Mouse (Mus musculus): Measurements from ENCODE around the gene Plxna2. TPM values are rescaled to one million over a fixed set of nuclear protein-coding genes. Genes with fewer than 3 reads are reported as not detected.
A peak's percentile ranks its signal among the peaks of the same experiment; 100 is the strongest.

Plxna2 gene
- polyA plus RNA-seq, 1 experiment, result 4.0 TPM

DNA sequence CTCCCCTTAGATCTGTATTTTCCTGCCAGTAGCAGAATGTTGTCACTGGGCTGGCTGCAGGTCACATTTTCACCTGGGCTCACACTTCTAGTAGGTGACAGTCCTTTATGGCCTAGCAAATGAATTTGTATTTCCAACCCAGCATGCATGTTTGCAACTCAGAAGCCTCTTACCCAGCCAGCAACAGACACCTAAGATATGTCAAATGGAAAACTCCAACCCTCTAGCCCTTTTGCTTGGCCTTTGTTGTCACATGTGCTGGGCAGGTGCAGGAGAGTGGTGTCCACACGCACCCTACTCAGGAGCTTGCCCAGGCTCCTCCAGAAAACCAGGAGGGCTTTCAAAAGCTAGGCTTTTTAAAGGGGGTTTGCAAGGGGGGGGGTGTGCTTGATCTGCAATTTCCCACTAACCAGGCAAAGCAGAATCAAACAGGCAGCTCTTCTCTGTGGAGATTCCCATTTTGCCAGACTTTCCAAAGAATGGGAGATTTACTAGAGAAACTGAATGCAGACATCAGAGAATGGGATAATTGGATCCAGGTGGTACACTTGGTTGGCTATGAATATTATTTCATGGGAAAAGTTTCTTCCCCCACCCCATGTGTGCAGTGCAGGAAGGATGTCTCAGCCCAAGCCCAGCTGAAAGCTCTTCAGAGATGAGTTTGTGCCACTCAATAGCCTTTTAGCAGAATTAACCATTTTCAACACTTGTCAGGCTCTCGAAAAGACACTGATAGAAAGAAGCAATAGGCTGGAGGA, 127.3 kb downstream of the Plxna2 start:
- H3K4me1 ChIP-seq (replicated peaks; ENCODE audit: control insufficient read depth, insufficient read depth, low read length), result no peaks in the 10 kb centered on the region
- DNase-seq, result no peak
- H3K27ac ChIP-seq (ENCODE audit: control insufficient read depth, insufficient read depth, low read length), result no peak overlapping the region
- WGBS, result 95% methylated on average over 2 of the region's 2 CpGs
- no peak for TF ChIP-seq POLR2A (IDR thresholded peaks at IDR 0.05; ENCODE audit: control insufficient read depth, extremely low read depth, insufficient read depth, low read length, poor library complexity)
- TF ChIP-seq CTCF (IDR thresholded peaks at IDR 0.05; ENCODE audit: borderline replicate concordance, control insufficient read depth, extremely low read depth, insufficient read depth, low read length, poor library complexity), result no peak
- no peaks in the 10 kb centered on the region for H3K36me3 ChIP-seq (ENCODE audit: control insufficient read depth, insufficient read depth, low read length)
- H3K4me3 ChIP-seq (ENCODE audit: control insufficient read depth, insufficient read depth, low read length), result no peak overlapping the region
- no peaks in the 10 kb centered on the region for H3K27me3 ChIP-seq (ENCODE audit: control insufficient read depth, insufficient read depth, low read length)

DNA sequence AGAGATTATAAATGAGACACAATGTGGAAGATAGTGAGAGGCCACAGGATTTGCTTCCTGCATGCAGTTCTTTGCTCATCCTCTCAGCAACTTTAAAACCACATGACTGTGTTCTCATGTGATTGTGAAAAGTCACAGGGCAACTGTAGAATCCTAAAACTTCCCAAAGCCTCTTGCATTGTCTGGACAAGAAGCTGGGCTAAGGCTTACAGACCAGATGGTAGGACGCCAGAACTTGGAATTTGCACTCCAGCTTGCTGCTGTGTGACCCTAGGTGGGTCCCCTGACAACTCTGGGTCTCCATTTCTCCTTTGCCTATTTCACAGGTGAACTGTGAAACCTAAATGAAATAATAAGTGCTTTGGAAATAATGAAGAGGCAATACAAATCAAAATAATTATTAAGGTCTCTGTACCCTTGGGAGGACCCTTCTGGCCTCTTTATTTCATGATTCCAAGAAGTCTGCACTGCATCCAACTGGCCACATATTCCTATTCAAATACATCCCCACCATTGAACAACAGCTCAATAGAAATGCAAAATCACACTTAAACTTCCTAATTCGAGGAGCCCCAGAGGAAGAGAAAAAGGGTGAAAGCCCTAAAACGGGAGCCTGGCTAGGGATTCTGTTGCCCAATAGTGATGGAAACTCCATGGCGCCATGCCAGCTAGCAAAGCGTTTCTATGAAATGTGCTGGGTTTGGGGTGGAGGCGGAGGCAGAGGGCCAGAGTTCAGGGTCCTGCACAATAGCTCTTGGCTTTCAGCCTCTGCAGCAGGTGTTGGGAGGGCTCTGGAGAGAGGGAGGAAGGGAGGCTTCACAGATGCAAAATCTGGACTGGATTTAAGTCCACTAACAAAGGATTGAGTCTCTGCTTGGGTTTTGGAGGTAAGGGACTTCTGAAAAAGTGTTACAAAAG, 128.6 kb downstream of the Plxna2 start:
- DNase-seq, result no peak

DNA sequence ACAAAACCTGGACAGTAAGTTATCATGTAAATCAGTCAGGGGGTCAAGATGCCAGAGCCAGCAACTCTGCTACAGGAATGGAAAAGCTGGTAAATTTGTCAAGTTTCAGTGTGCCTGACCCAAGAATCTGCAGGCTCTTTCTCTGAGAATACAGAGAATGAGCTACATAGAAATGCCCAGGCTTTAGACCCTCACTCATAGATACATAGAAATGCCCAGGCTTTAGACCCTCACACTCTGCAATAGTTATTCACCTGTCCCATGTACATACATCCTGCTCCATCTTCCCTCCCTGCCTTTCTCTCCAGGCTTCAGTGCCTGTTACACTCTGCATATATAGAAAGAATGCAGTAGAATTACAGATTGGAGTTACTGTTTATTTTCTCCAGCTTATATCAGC, 129.2 kb downstream of the Plxna2 start:
- H3K27me3 ChIP-seq (ENCODE audit: control insufficient read depth, insufficient read depth, low read length), result no peaks in the 10 kb centered on the region
- H3K4me1 ChIP-seq (replicated peaks; ENCODE audit: control insufficient read depth, insufficient read depth, low read length), result no peaks in the 10 kb centered on the region
- no peak overlapping the region for H3K27ac ChIP-seq (ENCODE audit: control insufficient read depth, insufficient read depth, low read length)
- no peaks in the 10 kb centered on the region for H3K36me3 ChIP-seq (ENCODE audit: control insufficient read depth, insufficient read depth, low read length)
- no peak for DNase-seq
- H3K4me3 ChIP-seq (ENCODE audit: control insufficient read depth, insufficient read depth, low read length), result no peak overlapping the region
- TF ChIP-seq POLR2A (IDR thresholded peaks at IDR 0.05; ENCODE audit: control insufficient read depth, extremely low read depth, insufficient read depth, low read length, poor library complexity) (no peak), CTCF (IDR thresholded peaks at IDR 0.05; ENCODE audit: borderline replicate concordance, control insufficient read depth, extremely low read depth, insufficient read depth, low read length, poor library complexity) (no peak)

More for the DNA sequence above, 128.6 kb downstream of the Plxna2 start:
- Histone ChIP-seq H3K27ac (ENCODE audit: control insufficient read depth, insufficient read depth, low read length) (no peak overlapping the region), H3K4me3 (ENCODE audit: control insufficient read depth, insufficient read depth, low read length) (no peak overlapping the region), H3K36me3 (ENCODE audit: control insufficient read depth, insufficient read depth, low read length) (no peaks in the 10 kb centered on the region), H3K4me1 (replicated peaks; ENCODE audit: control insufficient read depth, insufficient read depth, low read length) (no peaks in the 10 kb centered on the region), H3K27me3 (ENCODE audit: control insufficient read depth, insufficient read depth, low read length) (no peaks in the 10 kb centered on the region)
- WGBS, result 64% methylated on average over 6 of the region's 6 CpGs
- TF ChIP-seq CTCF (IDR thresholded peaks at IDR 0.05; ENCODE audit: borderline replicate concordance, control insufficient read depth, extremely low read depth, insufficient read depth, low read length, poor library complexity) (no peak), POLR2A (IDR thresholded peaks at IDR 0.05; ENCODE audit: control insufficient read depth, extremely low read depth, insufficient read depth, low read length, poor library complexity) (no peak)

DNA sequence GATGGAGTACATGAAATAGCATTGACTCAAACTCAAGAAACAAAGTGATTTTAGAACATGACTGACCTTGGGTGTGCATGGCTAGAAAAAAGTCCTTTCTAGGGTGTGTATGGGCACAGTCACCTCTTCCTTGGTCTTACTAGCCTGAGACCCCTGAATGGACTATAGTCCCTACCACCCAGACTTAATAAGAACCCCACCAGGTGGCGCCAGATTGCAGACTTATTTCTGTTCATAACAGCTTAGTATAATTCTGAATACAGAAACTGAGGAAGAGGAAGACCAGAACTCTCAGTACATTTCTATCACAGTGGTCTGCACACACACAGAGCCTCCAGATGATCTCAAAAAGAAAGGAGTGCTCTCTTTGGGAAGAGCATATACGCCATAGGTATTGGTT, 135.2 kb downstream of the Plxna2 start:
- Histone ChIP-seq H3K4me3 (ENCODE audit: control insufficient read depth, insufficient read depth, low read length) (no peak overlapping the region), H3K27me3 (ENCODE audit: control insufficient read depth, insufficient read depth, low read length) (no peaks in the 10 kb centered on the region), H3K36me3 (ENCODE audit: control insufficient read depth, insufficient read depth, low read length) (no peaks in the 10 kb centered on the region), H3K27ac (ENCODE audit: control insufficient read depth, insufficient read depth, low read length) (no peak overlapping the region), H3K4me1 (replicated peaks; ENCODE audit: control insufficient read depth, insufficient read depth, low read length) (no peaks in the 10 kb centered on the region)
- TF ChIP-seq CTCF (IDR thresholded peaks at IDR 0.05; ENCODE audit: borderline replicate concordance, control insufficient read depth, extremely low read depth, insufficient read depth, low read length, poor library complexity) (no peak), POLR2A (IDR thresholded peaks at IDR 0.05; ENCODE audit: control insufficient read depth, extremely low read depth, insufficient read depth, low read length, poor library complexity) (no peak)
- peak; percentile 42 for DNase-seq
- WGBS, result 51% methylated on average over 2 of the region's 2 CpGs

DNA sequence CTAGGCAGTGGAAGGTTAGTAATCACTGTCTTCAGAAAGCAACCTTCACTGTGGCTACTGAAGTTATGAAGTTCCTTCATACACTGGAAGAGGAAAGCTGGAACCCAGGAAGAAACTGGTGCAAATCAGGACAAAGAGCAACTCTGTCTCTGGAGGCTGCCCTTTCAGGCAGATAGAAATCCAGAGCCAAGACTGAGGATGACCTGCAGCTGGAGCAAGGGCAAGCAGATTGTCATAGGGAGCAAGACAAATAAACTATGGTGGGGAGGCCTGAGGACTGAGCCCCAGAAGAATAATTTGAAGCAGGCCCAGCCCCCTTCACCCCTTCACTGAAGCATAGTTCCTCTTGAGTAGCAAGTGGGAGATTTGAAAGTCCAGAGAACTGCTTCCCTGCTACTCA, 138.0 kb downstream of the Plxna2 start:
- no peak overlapping the region for H3K4me3 ChIP-seq (ENCODE audit: control insufficient read depth, insufficient read depth, low read length)
- no peak for TF ChIP-seq CTCF (IDR thresholded peaks at IDR 0.05; ENCODE audit: borderline replicate concordance, control insufficient read depth, extremely low read depth, insufficient read depth, low read length, poor library complexity)
- TF ChIP-seq POLR2A (IDR thresholded peaks at IDR 0.05; ENCODE audit: control insufficient read depth, extremely low read depth, insufficient read depth, low read length, poor library complexity), result no peak
- H3K27me3 ChIP-seq (ENCODE audit: control insufficient read depth, insufficient read depth, low read length), result no peaks in the 10 kb centered on the region
- H3K36me3 ChIP-seq (ENCODE audit: control insufficient read depth, insufficient read depth, low read length), result no peaks in the 10 kb centered on the region
- H3K4me1 ChIP-seq (replicated peaks; ENCODE audit: control insufficient read depth, insufficient read depth, low read length), result no peaks in the 10 kb centered on the region
- no peak overlapping the region for H3K27ac ChIP-seq (ENCODE audit: control insufficient read depth, insufficient read depth, low read length)
- no peak for DNase-seq

DNA sequence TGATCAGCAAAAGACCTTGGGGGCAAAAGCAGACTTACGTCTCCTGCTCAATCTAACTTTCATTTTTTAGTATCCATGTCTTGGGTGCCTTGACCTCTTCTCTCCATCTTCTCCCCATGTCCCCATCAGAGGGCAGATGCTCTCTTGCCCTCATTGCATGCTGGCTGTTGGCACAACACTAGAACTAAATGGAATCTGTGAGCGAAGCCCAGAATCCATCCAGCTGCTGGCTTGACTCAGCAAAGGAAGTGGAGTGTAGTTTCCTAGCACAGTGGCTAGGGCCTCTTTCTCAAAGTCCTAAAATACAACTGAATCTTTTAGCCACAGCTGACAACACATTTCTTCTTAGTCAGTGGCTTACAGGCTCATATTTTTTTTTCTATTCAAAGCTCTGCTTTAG, 138.4 kb downstream of the Plxna2 start:
- Histone ChIP-seq H3K4me1 (replicated peaks; ENCODE audit: control insufficient read depth, insufficient read depth, low read length) (no peaks in the 10 kb centered on the region), H3K27ac (ENCODE audit: control insufficient read depth, insufficient read depth, low read length) (no peak overlapping the region), H3K27me3 (ENCODE audit: control insufficient read depth, insufficient read depth, low read length) (no peaks in the 10 kb centered on the region), H3K36me3 (ENCODE audit: control insufficient read depth, insufficient read depth, low read length) (no peaks in the 10 kb centered on the region), H3K4me3 (ENCODE audit: control insufficient read depth, insufficient read depth, low read length) (no peak overlapping the region)
- DNase-seq, result no peak
- 91% methylated on average over 2 of the region's 2 CpGs for WGBS
- TF ChIP-seq POLR2A (IDR thresholded peaks at IDR 0.05; ENCODE audit: control insufficient read depth, extremely low read depth, insufficient read depth, low read length, poor library complexity), result no peak
- TF ChIP-seq CTCF (IDR thresholded peaks at IDR 0.05; ENCODE audit: borderline replicate concordance, control insufficient read depth, extremely low read depth, insufficient read depth, low read length, poor library complexity), result no peak
